Comparison of ENCODE assay signal across 8 mouse cellular contexts in the genomic region with DNA sequence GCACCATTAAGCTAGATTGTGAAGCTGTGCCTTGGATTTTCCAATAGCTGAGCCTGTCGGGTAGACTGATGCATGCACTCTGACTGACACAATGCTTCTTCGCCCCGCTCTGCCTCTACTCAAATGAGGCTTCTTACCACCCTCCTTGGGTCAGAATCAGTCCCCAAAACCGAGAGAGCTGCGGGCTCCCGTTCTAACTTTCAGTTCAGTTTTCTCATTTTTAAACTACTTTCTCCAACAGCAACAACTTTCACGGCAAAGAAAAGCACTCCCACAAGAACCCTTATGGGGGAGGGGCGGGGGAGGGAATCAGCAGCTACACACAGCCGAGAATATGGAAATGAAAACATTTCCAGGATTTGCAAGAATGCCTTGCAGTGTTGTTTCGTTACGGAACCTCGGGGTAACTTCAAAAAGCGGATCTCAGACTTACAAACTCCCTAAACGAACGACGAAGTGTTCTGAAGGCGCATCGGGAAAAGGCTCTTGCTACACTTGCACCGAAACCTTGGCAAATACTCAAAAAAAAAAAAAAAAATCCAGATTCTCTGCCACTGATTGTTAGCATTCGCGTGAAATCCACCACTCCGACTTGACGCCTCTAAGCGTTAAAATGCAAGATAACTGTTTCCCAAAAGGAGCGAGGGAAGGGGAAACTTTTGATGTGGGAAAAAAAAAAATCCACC. TPM values are rescaled to one million over a fixed set of nuclear protein-coding genes. Genes with fewer than 3 reads are reported as not detected.
DNase-seq lines count a peak whose midpoint lies in the region; ATAC-seq and TF ChIP-seq lines count a peak whose summit lies in the region.

No protein-coding gene starts in this region.

- no peak overlapping the region for H3K27ac ChIP-seq in cerebellum, adult 2 months (ENCODE audit: insufficient read depth, low read length)
- peak overlapping the region; percentile 94 for H3K27ac ChIP-seq in ES-E14 (ENCODE audit: insufficient read depth, low read depth, low read length, poor library complexity, severe bottlenecking)
- H3K27ac ChIP-seq in heart, postnatal 0 days (ENCODE audit: low read depth), result peak overlapping the region; percentile 100
- peak overlapping the region; percentile 100 for H3K27ac ChIP-seq in limb, embryonic 10.5 days
- H3K27ac ChIP-seq in midbrain, embryonic 11.5 days (ENCODE audit: low read depth, low read length), result peak overlapping the region; percentile 99

- TF ChIP-seq EP300 in heart, postnatal 0 days (IDR thresholded peaks at IDR 0.05; ENCODE audit: low read depth), result no peak

- TF ChIP-seq POLR2A in cerebellum, adult 2 months (IDR thresholded peaks at IDR 0.05; ENCODE audit: borderline replicate concordance, insufficient read depth, low read length), result no peak

- peak; percentile 28 to 32 for DNase-seq in cerebellum, adult 2 months
- no peak for DNase-seq in ES-E14 (ENCODE audit: low read depth, low spot score)
- peak; percentile 14 for DNase-seq in embryo, embryonic 11.5 days (ENCODE audit: low read depth, low spot score)
- peak; percentile 41 for DNase-seq in heart, postnatal 0 days (ENCODE audit: low spot score)
- DNase-seq in limb, embryonic 10.5 days (ENCODE audit: low spot score), result peak; percentile 57
- peak; percentile 96 for DNase-seq in midbrain, embryonic 11.5 days (ENCODE audit: low spot score, missing footprints)
- peak; percentile 34 for DNase-seq in thymus, postnatal 0 days (ENCODE audit: low spot score)

- H3K9me3 ChIP-seq in ES-E14 (ENCODE audit: control insufficient read depth, insufficient read depth, low read depth, low read length), result no peaks in the 10 kb centered on the region
- H3K9me3 ChIP-seq in heart, postnatal 0 days (replicated peaks; ENCODE audit: control insufficient read depth, low read length), result no peaks in the 10 kb centered on the region
- no peaks in the 10 kb centered on the region for H3K9me3 ChIP-seq in limb, embryonic 10.5 days (replicated peaks)
- H3K9me3 ChIP-seq in midbrain, embryonic 11.5 days (ENCODE audit: control insufficient read depth, low read length), result no peaks in the 10 kb centered on the region

- H3K27me3 ChIP-seq in cerebellum, adult 2 months (ENCODE audit: control insufficient read depth, insufficient read depth, low read length), result no peaks in the 10 kb centered on the region
- no peaks in the 10 kb centered on the region for H3K27me3 ChIP-seq in heart, postnatal 0 days (ENCODE audit: control insufficient read depth, insufficient read depth, low read length)
- H3K27me3 ChIP-seq in limb, embryonic 10.5 days (ENCODE audit: low read depth, poor library complexity, severe bottlenecking), result no peaks in the 10 kb centered on the region
- H3K27me3 ChIP-seq in midbrain, embryonic 11.5 days (ENCODE audit: control insufficient read depth, insufficient read depth, low read length), result no peaks in the 10 kb centered on the region

- H3K4me1 ChIP-seq in cerebellum, adult 2 months (ENCODE audit: control insufficient read depth, insufficient read depth, low read length), result no peaks in the 10 kb centered on the region; the same call in none of the 2 replicates
- H3K4me1 ChIP-seq in ES-E14 (ENCODE audit: control insufficient read depth in 2 of 2, insufficient read depth in 2 of 2, low read length in 2 of 2, poor library complexity in 1 of 2), result peaks cover 5 to 6% of the 10 kb centered on the region in 2 experiments; a peak in 2 of 4 replicates
- peaks cover 13% of the 10 kb centered on the region for H3K4me1 ChIP-seq in heart, postnatal 0 days (ENCODE audit: control insufficient read depth, insufficient read depth)
- H3K4me1 ChIP-seq in limb, embryonic 10.5 days, result peaks cover 27% of the 10 kb centered on the region
- peaks cover 21% of the 10 kb centered on the region for H3K4me1 ChIP-seq in midbrain, embryonic 11.5 days (ENCODE audit: control insufficient read depth, insufficient read depth, low read length)

- no peak for ATAC-seq in cerebellum, adult (ENCODE audit: insufficient number of reproducible peaks, low FRiP score, low TSS enrichment)
- no peak for ATAC-seq in heart, postnatal 0 days (ENCODE audit: insufficient read depth, low read depth)
- no peak for ATAC-seq in midbrain, embryonic 11.5 days (ENCODE audit: low FRiP score)

- in situ Hi-C loops in ES-E14 (cut with MboI; ENCODE audit: low sequenced_read_pairs in 2 of 2, unreplicated experiment in 2 of 2), result no loop called here

- H3K9ac ChIP-seq in ES-E14 (ENCODE audit: insufficient read depth, low read depth, low read length, poor library complexity, severe bottlenecking), result peak overlapping the region; percentile 100
- peak overlapping the region; percentile 98 for H3K9ac ChIP-seq in heart, postnatal 0 days (replicated peaks; ENCODE audit: low read depth, low read length)
- peak overlapping the region; percentile 99 for H3K9ac ChIP-seq in midbrain, embryonic 11.5 days (ENCODE audit: low read length)

- peaks cover 8% of the 10 kb centered on the region for H3K36me3 ChIP-seq in ES-E14 (ENCODE audit: control insufficient read depth, insufficient read depth, low read length, poor library complexity, severe bottlenecking)
- H3K36me3 ChIP-seq in heart, postnatal 0 days (replicated peaks; ENCODE audit: control insufficient read depth, insufficient read depth, low read length), result peaks cover 21% of the 10 kb centered on the region; the same call in 1 of the 2 replicates
- H3K36me3 ChIP-seq in limb, embryonic 10.5 days, result peaks cover 31% of the 10 kb centered on the region
- peaks cover 3% of the 10 kb centered on the region; the same call in 1 of the 2 replicates for H3K36me3 ChIP-seq in midbrain, embryonic 11.5 days (ENCODE audit: control insufficient read depth, insufficient read depth, low read length)

- H3K4me3 ChIP-seq in cerebellum, adult 2 months (replicated peaks; ENCODE audit: insufficient read depth, low read depth, low read length), result peak overlapping the region; percentile 94
- H3K4me3 ChIP-seq in ES-E14 (ENCODE audit: insufficient read depth in 1 of 2, low read depth in 1 of 2, low read length in 2 of 2, poor library complexity in 1 of 2, severe bottlenecking in 1 of 2), result peak overlapping the region; percentile 88 to 98
- H3K4me3 ChIP-seq in heart, postnatal 0 days (ENCODE audit: low read depth, low read length), result peak overlapping the region; percentile 98
- peak overlapping the region; percentile 99 for H3K4me3 ChIP-seq in limb, embryonic 10.5 days
- H3K4me3 ChIP-seq in midbrain, embryonic 11.5 days (ENCODE audit: low read depth, low read length), result peak overlapping the region; percentile 96

- under 1% methylated on average over 25 of the region's 25 CpGs for WGBS in cerebellum, adult 2 months
- 0% methylated on average over 25 of the region's 25 CpGs for WGBS in heart, postnatal 0 days
- WGBS in limb, embryonic 10.5 days, result under 1% methylated on average over 25 of the region's 25 CpGs
- WGBS in midbrain, embryonic 11.5 days, result under 1% methylated on average over 25 of the region's 25 CpGs

- TF ChIP-seq CTCF in cerebellum, adult 2 months (IDR thresholded peaks at IDR 0.05; ENCODE audit: borderline replicate concordance, insufficient read depth, low read depth, low read length), result no peak
- no peak for TF ChIP-seq CTCF in heart, postnatal 0 days (IDR thresholded peaks at IDR 0.05; ENCODE audit: low read depth)

- H3K4me2 ChIP-seq in heart, postnatal 0 days (ENCODE audit: low read depth, low read length), result peak overlapping the region; percentile 91
- peak overlapping the region; percentile 71 for H3K4me2 ChIP-seq in midbrain, embryonic 11.5 days

TF ChIP-seq in ES-E14, 5 proteins besides CTCF, POLR2A, EP300 and RAD21:
- TF ChIP-seq CHD2 (IDR thresholded peaks at IDR 0.05; ENCODE audit: low read depth, low read length) (no peak), MAFK (IDR thresholded peaks at IDR 0.05; ENCODE audit: insufficient read depth, low read depth, low read length) (no peak), ZNF384 (IDR thresholded peaks at IDR 0.05; ENCODE audit: low read depth, low read length) (no peak), HCFC1 (IDR thresholded peaks at IDR 0.05; ENCODE audit: borderline replicate concordance, insufficient read depth, low read length) (no peak), ZC3H11A (IDR thresholded peaks at IDR 0.05; ENCODE audit: borderline replicate concordance, low read depth, low read length) (no peak)

RNA-seq across cellular contexts. Expression of a gene that starts 1.0 kb away (rescaled TPM):
- polyA plus RNA-seq in cerebellum, adult 2 months (2012; rRNA removed), result 44.3 and 48.6 TPM in 2 replicates
- 98.9 and 120 TPM in 2 replicates for total RNA-seq in ES-E14 (2012; rRNA removed)
- 53.3 and 59.2 TPM in 2 replicates for total RNA-seq in heart, postnatal 0 days (2014; rRNA removed; ENCODE audit: low replicate concordance)
- polyA plus RNA-seq in heart, postnatal 0 days (2015; fragmentation: Nextera tagmentation; extraction: Ambion mirVana), result 80.8 and 87.4 TPM in 2 replicates
- polyA plus RNA-seq in limb, embryonic 10.5 days (2016; fragmentation: Nextera tagmentation; extraction: Ambion mirVana), result 299 and 332 TPM in 2 replicates
- polyA plus RNA-seq in midbrain, embryonic 11.5 days (2014; fragmentation: Nextera tagmentation; extraction: Ambion mirVana), result 378 and 409 TPM in 2 replicates
- 305 and 380 TPM in 2 replicates for polyA plus RNA-seq in thymus, postnatal 0 days (2015; fragmentation: Nextera tagmentation; extraction: Ambion mirVana)

RNA-seq across cellular contexts. Expression of a gene that starts 17.5 kb away (rescaled TPM):
- polyA plus RNA-seq in cerebellum, adult 2 months (2012; rRNA removed), result 8.5 and 8.9 TPM in 2 replicates
- 0.42 and 1.2 TPM in 2 replicates for total RNA-seq in ES-E14 (2012; rRNA removed)
- total RNA-seq in heart, postnatal 0 days (2014; rRNA removed; ENCODE audit: low replicate concordance), result 5.5 and 6.3 TPM in 2 replicates
- polyA plus RNA-seq in heart, postnatal 0 days (2015; fragmentation: Nextera tagmentation; extraction: Ambion mirVana), result 1.7 and 2.1 TPM in 2 replicates
- polyA plus RNA-seq in limb, embryonic 10.5 days (2016; fragmentation: Nextera tagmentation; extraction: Ambion mirVana), result 0.45 and 0.61 TPM in 2 replicates
- 0.92 and 1.1 TPM in 2 replicates for polyA plus RNA-seq in midbrain, embryonic 11.5 days (2014; fragmentation: Nextera tagmentation; extraction: Ambion mirVana)
- 1.2 and 1.3 TPM in 2 replicates for polyA plus RNA-seq in thymus, postnatal 0 days (2015; fragmentation: Nextera tagmentation; extraction: Ambion mirVana)
